Mouse (Mus musculus): Measurements from ENCODE around the gene Vopp1. TPM values are rescaled to one million over a fixed set of nuclear protein-coding genes. Genes with fewer than 3 reads are reported as not detected.

The Vopp1 gene
- polyA plus RNA-seq, 1 experiment from 2014 or later = 21.1 TPM

GRCm38 (mm10) chr6:57702376-57702742, 122.6 kb downstream of the Vopp1 start, which contains the start of gene Lancl2:
Lancl2 (plus strand) TSS chr6:57702540.
- no peak for TF ChIP-seq EP300 (IDR thresholded peaks at IDR 0.05; ENCODE audit: low read depth)
- no peak for TF ChIP-seq CTCF (IDR thresholded peaks at IDR 0.05; ENCODE audit: low read depth)
- Histone ChIP-seq H3K9ac (replicated peaks) (peak within 1 kb of the TSS; percentile 69), H3K9me3 (ENCODE audit: low read length) (no peaks in the 10 kb centered on the region), H3K4me2 (ENCODE audit: low read depth, low read length) (peak within 1 kb of the TSS; percentile 84), H3K4me3 (ENCODE audit: low read depth, low read length) (peak within 1 kb of the TSS; percentile 79), H3K27me3 (ENCODE audit: insufficient read depth, low read length) (no peaks in the 10 kb centered on the region), H3K27ac (ENCODE audit: low read depth) (peak within 1 kb of the TSS; percentile 80), H3K4me1 (ENCODE audit: insufficient read depth) (0 out of 2 replicates have a peak, but pooled peaks cover 2% of the 10 kb centered on the region), H3K36me3 (replicated peaks; ENCODE audit: insufficient read depth, low read length) (no peaks in the 10 kb centered on the region)
- peak; percentile 14 for ATAC-seq
- no peak for DNase-seq
- under 1% methylated on average over 10 of the region's 10 CpGs for WGBS (ENCODE audit: insufficient replicate concordance)

GRCm38 (mm10) chr6:57701686-57702085, 123.3 kb downstream of the Vopp1 start:
- TF ChIP-seq CTCF (IDR thresholded peaks at IDR 0.05; ENCODE audit: low read depth) (no peak), EP300 (IDR thresholded peaks at IDR 0.05; ENCODE audit: low read depth) (no peak)
- peak overlapping the region; percentile 84 for H3K4me2 ChIP-seq (ENCODE audit: low read depth, low read length)
- no peaks in the 10 kb centered on the region for H3K36me3 ChIP-seq (replicated peaks; ENCODE audit: insufficient read depth, low read length)
- no peak overlapping the region for H3K27ac ChIP-seq (ENCODE audit: low read depth)
- no peak for DNase-seq
- H3K9ac ChIP-seq (replicated peaks) = no peak overlapping the region
- no peak for ATAC-seq
- WGBS (ENCODE audit: insufficient replicate concordance) = 65% methylated on average over 4 of the region's 4 CpGs
- peak overlapping the region; percentile 79; the same call in 1 of the 2 replicates for H3K4me3 ChIP-seq (ENCODE audit: low read depth, low read length)
- no peaks in the 10 kb centered on the region for H3K9me3 ChIP-seq (ENCODE audit: low read length)
- H3K27me3 ChIP-seq (ENCODE audit: insufficient read depth, low read length) = no peaks in the 10 kb centered on the region
- 0 out of 2 replicates have a peak, but pooled peaks cover 2% of the 10 kb centered on the region for H3K4me1 ChIP-seq (ENCODE audit: insufficient read depth)

GRCm38 (mm10) chr6:57693116-57693515, 131.8 kb downstream of the Vopp1 start:
- DNase-seq (no peak), ATAC-seq (no peak)
- Histone ChIP-seq H3K27ac (ENCODE audit: low read depth) (no peak overlapping the region), H3K4me2 (ENCODE audit: low read depth, low read length) (no peak overlapping the region), H3K4me3 (ENCODE audit: low read depth, low read length) (no peak overlapping the region), H3K27me3 (ENCODE audit: insufficient read depth, low read length) (no peaks in the 10 kb centered on the region), H3K4me1 (ENCODE audit: insufficient read depth) (peaks cover 5% of the 10 kb centered on the region), H3K36me3 (replicated peaks; ENCODE audit: insufficient read depth, low read length) (peaks cover 4% of the 10 kb centered on the region), H3K9ac (replicated peaks) (no peak overlapping the region), H3K9me3 (ENCODE audit: low read length) (no peaks in the 10 kb centered on the region)
- TF ChIP-seq CTCF (IDR thresholded peaks at IDR 0.05; ENCODE audit: low read depth) = no peak
- TF ChIP-seq EP300 (IDR thresholded peaks at IDR 0.05; ENCODE audit: low read depth) = no peak
- 79% methylated on average over 3 of the region's 3 CpGs for WGBS (ENCODE audit: insufficient replicate concordance)

- TF ChIP-seq EP300 (IDR thresholded peaks at IDR 0.05; ENCODE audit: low read depth) = no peak
- TF ChIP-seq CTCF (IDR thresholded peaks at IDR 0.05; ENCODE audit: low read depth) = 0 out of 2 replicates have a peak, but pooled peaks have one; percentile 23
- Histone ChIP-seq H3K4me3 (ENCODE audit: low read depth, low read length) (peak within 1 kb of the TSS; percentile 72), H3K9me3 (ENCODE audit: low read length) (no peaks in the 10 kb centered on the region), H3K27me3 (ENCODE audit: insufficient read depth, low read length) (no peaks in the 10 kb centered on the region), H3K9ac (replicated peaks) (peak within 1 kb of the TSS; percentile 68), H3K4me1 (ENCODE audit: insufficient read depth) (peaks cover 5% of the 10 kb centered on the region), H3K27ac (ENCODE audit: low read depth) (peak within 1 kb of the TSS; percentile 94), H3K36me3 (replicated peaks; ENCODE audit: insufficient read depth, low read length) (peaks cover 11% of the 10 kb centered on the region), H3K4me2 (ENCODE audit: low read depth, low read length) (peak within 1 kb of the TSS; percentile 80)
- ATAC-seq (peak; percentile 97), DNase-seq (peak; percentile 95)
- WGBS (ENCODE audit: insufficient replicate concordance) = under 1% methylated on average over 52 of the region's 52 CpGs
These were observed 133.3 kb downstream of the Vopp1 start, which contains the start of gene Pyurf for GRCm38 (mm10) chr6:57691467-57692261. Pyurf (minus strand) TSS chr6:57692078.

- Histone ChIP-seq H3K27ac (ENCODE audit: low read depth) (no peak overlapping the region), H3K4me1 (ENCODE audit: insufficient read depth) (no peaks in the 10 kb centered on the region), H3K27me3 (ENCODE audit: insufficient read depth, low read length) (no peaks in the 10 kb centered on the region), H3K36me3 (replicated peaks; ENCODE audit: insufficient read depth, low read length) (peaks cover 12% of the 10 kb centered on the region), H3K9me3 (ENCODE audit: low read length) (no peaks in the 10 kb centered on the region), H3K9ac (replicated peaks) (no peak overlapping the region), H3K4me2 (ENCODE audit: low read depth, low read length) (no peak overlapping the region), H3K4me3 (ENCODE audit: low read depth, low read length) (no peak overlapping the region)
- DNase-seq = no peak
- no peak for ATAC-seq
- WGBS (ENCODE audit: insufficient replicate concordance) = 87% methylated on average over 1 of the region's 1 CpGs
- no peak for TF ChIP-seq CTCF (IDR thresholded peaks at IDR 0.05; ENCODE audit: low read depth)
- no peak for TF ChIP-seq EP300 (IDR thresholded peaks at IDR 0.05; ENCODE audit: low read depth)
These were observed 140.8 kb downstream of the Vopp1 start for GRCm38 (mm10) chr6:57684156-57684555.

Other genes with a start within 250 kb of the Vopp1 start
- gene Herc6, start 244.2 kb downstream of the Vopp1 start, polyA plus RNA-seq (2015; fragmentation: Nextera tagmentation; extraction: Ambion mirVana) = 5.0 and 5.5 TPM in 2 replicates
- 12.3 TPM in 2 replicates for gene Pyurf, start 133.1 kb downstream of the Vopp1 start, polyA plus RNA-seq (2015; fragmentation: Nextera tagmentation; extraction: Ambion mirVana)
- gene Lancl2, start 122.6 kb downstream of the Vopp1 start, polyA plus RNA-seq (2015; fragmentation: Nextera tagmentation; extraction: Ambion mirVana) = 6.4 and 8.0 TPM in 2 replicates
- not detected in 2 replicates for gene Vmn1r21, start 25.2 kb upstream of the Vopp1 start, polyA plus RNA-seq (2015; fragmentation: Nextera tagmentation; extraction: Ambion mirVana)
- gene Vmn1r22, start 82.9 kb upstream of the Vopp1 start, polyA plus RNA-seq (2015; fragmentation: Nextera tagmentation; extraction: Ambion mirVana) = not detected in 2 replicates
- gene Vmn1r23, start 101.7 kb upstream of the Vopp1 start, polyA plus RNA-seq (2015; fragmentation: Nextera tagmentation; extraction: Ambion mirVana) = not detected in 2 replicates
- gene Vmn1r24, start 136.3 kb upstream of the Vopp1 start, polyA plus RNA-seq (2015; fragmentation: Nextera tagmentation; extraction: Ambion mirVana) = not detected in 2 replicates
- not detected in 2 replicates for gene Vmn1r25, start 155.7 kb upstream of the Vopp1 start, polyA plus RNA-seq (2015; fragmentation: Nextera tagmentation; extraction: Ambion mirVana)
- gene Vmn1r26, start 190.0 kb upstream of the Vopp1 start, polyA plus RNA-seq (2015; fragmentation: Nextera tagmentation; extraction: Ambion mirVana) = not detected in 2 replicates